Mouse (Mus musculus) embryonic fibroblast, embryonic 13.5 days (primary cell): ENCODE measurements at regions not wholly inside any gene's neighbourhood (a gene's known extent, or its start where the extent isn't known, plus 50 kb on each side); places are given as distances from the start of the nearest gene placed in this dataset.

Source experiments
- CTCF ChIP-seq: IDR thresholded peaks from 2 replicates; pipeline ENCODE4 v1.5.1; 2011; ENCODE audit warnings: mild to moderate bottlenecking, control low read depth, low read length, moderate library complexity, borderline replicate concordance; ENCODE audit not compliant: insufficient read depth
- POLR2A ChIP-seq: IDR thresholded peaks from 2 replicates; pipeline ENCODE4 v1.6.1; 2011; ENCODE audit warnings: low read depth, mild to moderate bottlenecking, control low read depth, low read length, moderate library complexity

- TF ChIP-seq POLR2A (no peak), CTCF (no peak)
These were observed 148.7 kb upstream of the Npvf start for GRCm38 (mm10) chr6:50802956-50803355.
